Mouse (Mus musculus): ENCODE results near the gene Gpat2.

DNA sequence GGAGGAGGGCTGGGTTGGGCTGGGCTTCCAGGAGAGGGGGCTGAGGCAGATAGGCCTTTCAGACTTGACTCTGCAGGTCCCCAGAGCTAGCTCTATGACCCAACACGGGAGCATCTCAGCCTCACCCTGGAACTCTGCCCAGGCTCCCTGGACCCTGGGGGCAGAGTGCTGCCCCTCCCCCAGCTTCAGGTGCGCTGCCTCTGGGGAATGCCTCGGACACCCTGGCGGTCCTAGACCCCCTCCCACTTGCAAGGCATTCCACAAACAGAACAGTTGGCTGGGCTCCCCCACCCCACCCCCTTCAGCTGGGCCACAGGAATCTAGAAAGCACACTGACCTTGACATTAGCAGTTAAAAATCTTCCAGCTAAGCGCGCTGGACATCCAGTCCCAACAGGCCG lies 24.7 kb downstream of the Gpat2 start:
- TF ChIP-seq POLR2A (IDR thresholded peaks at IDR 0.05; ENCODE audit: borderline replicate concordance, insufficient read depth, low read length) (no peak), CTCF (IDR thresholded peaks at IDR 0.05; ENCODE audit: borderline replicate concordance, insufficient read depth, low read depth, low read length) (no peak)
